Mouse (Mus musculus) retina, embryonic 14.5 days (tissue): ENCODE measurements around the gene Fat3.

Source experiments
- DNase-seq: peaks from one replicate; pipeline ENCODE4 v3.0.0-alpha.2; 2015; ENCODE audit warnings: low spot score

Fat3 gene

GRCm38 (mm10) chr9:16437805-16438204 lies 63.3 kb downstream of the Fat3 start:
- peak; percentile 34 for DNase-seq

GRCm38 (mm10) chr9:16428589-16428988 lies 72.5 kb downstream of the Fat3 start:
- DNase-seq: no peak

GRCm38 (mm10) chr9:16422707-16423106 lies 78.4 kb downstream of the Fat3 start:
- DNase-seq: no peak

GRCm38 (mm10) chr9:16402815-16403214 lies 98.3 kb downstream of the Fat3 start:
- no peak for DNase-seq

- no peak for DNase-seq
Measured at GRCm38 (mm10) chr9:16398734-16399686, 102.1 kb downstream of the Fat3 start.

GRCm38 (mm10) chr9:16389141-16389540 lies 111.9 kb downstream of the Fat3 start:
- no peak for DNase-seq

- no peak for DNase-seq
Measured at GRCm38 (mm10) chr9:16387527-16387926, 113.6 kb downstream of the Fat3 start.

- no peak for DNase-seq
Measured at GRCm38 (mm10) chr9:16363713-16364112, 137.4 kb downstream of the Fat3 start.

- no peak for DNase-seq
Measured at GRCm38 (mm10) chr9:16361811-16362210, 139.3 kb downstream of the Fat3 start.

- no peak for DNase-seq
Measured at GRCm38 (mm10) chr9:16356636-16357035, 144.4 kb downstream of the Fat3 start.

- DNase-seq: no peak
Measured at GRCm38 (mm10) chr9:16354906-16355305, 146.2 kb downstream of the Fat3 start.

GRCm38 (mm10) chr9:16353049-16353724 lies 147.9 kb downstream of the Fat3 start:
- DNase-seq: peak; percentile 84

GRCm38 (mm10) chr9:16352486-16353048 lies 148.5 kb downstream of the Fat3 start:
- no peak for DNase-seq

- no peak for DNase-seq
Measured at GRCm38 (mm10) chr9:16344902-16345855, 155.9 kb downstream of the Fat3 start.

- no peak for DNase-seq
Measured at GRCm38 (mm10) chr9:16343191-16343590, 157.9 kb downstream of the Fat3 start.

- no peak for DNase-seq
Measured at GRCm38 (mm10) chr9:16342577-16342976, 158.5 kb downstream of the Fat3 start.

GRCm38 (mm10) chr9:16330290-16330984 lies 170.6 kb downstream of the Fat3 start:
- DNase-seq: peak; percentile 66

- no peak for DNase-seq
Measured at GRCm38 (mm10) chr9:16318957-16319356, 182.1 kb downstream of the Fat3 start.

GRCm38 (mm10) chr9:16312599-16313197 lies 188.4 kb downstream of the Fat3 start:
- DNase-seq: no peak
